Mouse (Mus musculus): ENCODE results near the gene Mtor. TPM values are rescaled to one million over a fixed set of nuclear protein-coding genes. Genes with fewer than 3 reads are reported as not detected.
A peak's percentile ranks its signal among the peaks of the same experiment; 100 is the strongest.

Gene Mtor
- polyA plus RNA-seq, 1 experiment from 2014 or later = 33.0 TPM

- 78% methylated on average over 4 of the region's 4 CpGs for WGBS
These were observed 13.9 kb upstream of the Mtor start for GRCm38 (mm10) chr4:148434554-148434953.

GRCm38 (mm10) chr4:148435106-148435505, 13.3 kb upstream of the Mtor start:
- H3K4me2 ChIP-seq (ENCODE audit: low read depth, low read length) = no peak overlapping the region
- no peaks in the 10 kb centered on the region for H3K4me1 ChIP-seq (ENCODE audit: control insufficient read depth, insufficient read depth, low read length)
- ATAC-seq (ENCODE audit: low read depth) = no peak
- H3K4me3 ChIP-seq (ENCODE audit: low read depth, low read length) = no peak overlapping the region
- H3K27ac ChIP-seq (ENCODE audit: low read depth, low read length) = no peak overlapping the region
- H3K9me3 ChIP-seq (ENCODE audit: control insufficient read depth, low read length) = no peaks in the 10 kb centered on the region
- no peaks in the 10 kb centered on the region for H3K36me3 ChIP-seq (ENCODE audit: control insufficient read depth, insufficient read depth, low read length)
- no peaks in the 10 kb centered on the region for H3K27me3 ChIP-seq (ENCODE audit: control insufficient read depth, insufficient read depth, low read length)
- 85% methylated on average over 3 of the region's 3 CpGs for WGBS
- no peak overlapping the region for H3K9ac ChIP-seq (replicated peaks; ENCODE audit: low read depth, low read length)

More at GRCm38 (mm10) chr4:148434554-148434953, 13.9 kb upstream of the Mtor start:
- ATAC-seq (ENCODE audit: low read depth) = no peak
- no peak overlapping the region for H3K4me2 ChIP-seq (ENCODE audit: low read depth, low read length)
- H3K27me3 ChIP-seq (ENCODE audit: control insufficient read depth, insufficient read depth, low read length) = no peaks in the 10 kb centered on the region
- no peak overlapping the region for H3K9ac ChIP-seq (replicated peaks; ENCODE audit: low read depth, low read length)
- no peaks in the 10 kb centered on the region for H3K9me3 ChIP-seq (ENCODE audit: control insufficient read depth, low read length)
- no peaks in the 10 kb centered on the region for H3K36me3 ChIP-seq (ENCODE audit: control insufficient read depth, insufficient read depth, low read length)
- no peak overlapping the region for H3K27ac ChIP-seq (ENCODE audit: low read depth, low read length)
- no peak overlapping the region for H3K4me3 ChIP-seq (ENCODE audit: low read depth, low read length)
- no peaks in the 10 kb centered on the region for H3K4me1 ChIP-seq (ENCODE audit: control insufficient read depth, insufficient read depth, low read length)

- Histone ChIP-seq H3K9ac (replicated peaks; ENCODE audit: low read depth, low read length) (no peak overlapping the region), H3K4me2 (ENCODE audit: low read depth, low read length) (no peak overlapping the region), H3K4me1 (ENCODE audit: control insufficient read depth, insufficient read depth, low read length) (no peaks in the 10 kb centered on the region), H3K9me3 (ENCODE audit: control insufficient read depth, low read length) (no peaks in the 10 kb centered on the region), H3K27me3 (ENCODE audit: control insufficient read depth, insufficient read depth, low read length) (no peaks in the 10 kb centered on the region), H3K4me3 (ENCODE audit: low read depth, low read length) (no peak overlapping the region), H3K36me3 (ENCODE audit: control insufficient read depth, insufficient read depth, low read length) (no peaks in the 10 kb centered on the region), H3K27ac (ENCODE audit: low read depth, low read length) (no peak overlapping the region)
- WGBS = 50% methylated on average over 6 of the region's 6 CpGs
- peak; percentile 72 for ATAC-seq (ENCODE audit: low read depth)
These were observed 12.6 kb upstream of the Mtor start for GRCm38 (mm10) chr4:148435657-148436330.

- Histone ChIP-seq H3K9ac (replicated peaks; ENCODE audit: low read depth, low read length) (no peak overlapping the region), H3K4me3 (ENCODE audit: low read depth, low read length) (no peak overlapping the region), H3K27me3 (ENCODE audit: control insufficient read depth, insufficient read depth, low read length) (no peaks in the 10 kb centered on the region), H3K9me3 (ENCODE audit: control insufficient read depth, low read length) (no peaks in the 10 kb centered on the region), H3K27ac (ENCODE audit: low read depth, low read length) (no peak overlapping the region), H3K4me1 (ENCODE audit: control insufficient read depth, insufficient read depth, low read length) (peaks cover 8% of the 10 kb centered on the region; the same call in 1 of the 2 replicates), H3K4me2 (ENCODE audit: low read depth, low read length) (no peak overlapping the region), H3K36me3 (ENCODE audit: control insufficient read depth, insufficient read depth, low read length) (no peaks in the 10 kb centered on the region)
- no peak for ATAC-seq (ENCODE audit: low read depth)
- 96% methylated on average over 5 of the region's 5 CpGs for WGBS
These were observed 6.5 kb upstream of the Mtor start for GRCm38 (mm10) chr4:148441931-148442330.

GRCm38 (mm10) chr4:148442598-148442997, 5.8 kb upstream of the Mtor start:
- H3K27me3 ChIP-seq (ENCODE audit: control insufficient read depth, insufficient read depth, low read length) = no peaks in the 10 kb centered on the region

GRCm38 (mm10) chr4:148444250-148444967, 4.0 kb upstream of the Mtor start, which contains the start of gene Ubiad1:
TSS of gene Ubiad1 (minus strand) at chr4:148444771.
- WGBS = under 1% methylated on average over 46 of the region's 46 CpGs
- peak within 1 kb of the TSS; percentile 69 for H3K27ac ChIP-seq (ENCODE audit: low read depth, low read length)
- peak; percentile 29; the same call in 1 of the 2 replicates for ATAC-seq (ENCODE audit: low read depth)

More at GRCm38 (mm10) chr4:148442598-148442997, 5.8 kb upstream of the Mtor start:
- Histone ChIP-seq H3K9me3 (ENCODE audit: control insufficient read depth, low read length) (no peaks in the 10 kb centered on the region), H3K27ac (ENCODE audit: low read depth, low read length) (no peak overlapping the region), H3K4me1 (ENCODE audit: control insufficient read depth, insufficient read depth, low read length) (peaks cover 8% of the 10 kb centered on the region; the same call in 1 of the 2 replicates), H3K4me2 (ENCODE audit: low read depth, low read length) (no peak overlapping the region), H3K9ac (replicated peaks; ENCODE audit: low read depth, low read length) (no peak overlapping the region), H3K36me3 (ENCODE audit: control insufficient read depth, insufficient read depth, low read length) (no peaks in the 10 kb centered on the region), H3K4me3 (ENCODE audit: low read depth, low read length) (no peak overlapping the region)
- ATAC-seq (ENCODE audit: low read depth) = no peak
- WGBS = 91% methylated on average over 7 of the region's 7 CpGs

GRCm38 (mm10) chr4:148448853-148449245, 438 bp downstream of the Mtor start:
- Histone ChIP-seq H3K9ac (replicated peaks; ENCODE audit: low read depth, low read length) (peak overlapping the region; percentile 87), H3K36me3 (ENCODE audit: control insufficient read depth, insufficient read depth, low read length) (peaks cover 17% of the 10 kb centered on the region), H3K27me3 (ENCODE audit: control insufficient read depth, insufficient read depth, low read length) (no peaks in the 10 kb centered on the region), H3K4me3 (ENCODE audit: low read depth, low read length) (peak overlapping the region; percentile 94), H3K9me3 (ENCODE audit: control insufficient read depth, low read length) (no peaks in the 10 kb centered on the region), H3K4me1 (ENCODE audit: control insufficient read depth, insufficient read depth, low read length) (peaks cover 12% of the 10 kb centered on the region), H3K4me2 (ENCODE audit: low read depth, low read length) (peak overlapping the region; percentile 84), H3K27ac (ENCODE audit: low read depth, low read length) (peak overlapping the region; percentile 79)
- under 1% methylated on average over 15 of the region's 15 CpGs for WGBS
- no peak; the same call in 1 of the 2 replicates for ATAC-seq (ENCODE audit: low read depth)

More at GRCm38 (mm10) chr4:148444250-148444967, 4.0 kb upstream of the Mtor start, which contains the start of gene Ubiad1:
- H3K4me3 ChIP-seq (ENCODE audit: low read depth, low read length) = peak within 1 kb of the TSS; percentile 73
- no peaks in the 10 kb centered on the region for H3K9me3 ChIP-seq (ENCODE audit: control insufficient read depth, low read length)
- no peaks in the 10 kb centered on the region for H3K27me3 ChIP-seq (ENCODE audit: control insufficient read depth, insufficient read depth, low read length)
- H3K9ac ChIP-seq (replicated peaks; ENCODE audit: low read depth, low read length) = peak within 1 kb of the TSS; percentile 73
- peaks cover 13% of the 10 kb centered on the region for H3K4me1 ChIP-seq (ENCODE audit: control insufficient read depth, insufficient read depth, low read length)
- no peaks in the 10 kb centered on the region for H3K36me3 ChIP-seq (ENCODE audit: control insufficient read depth, insufficient read depth, low read length)
- H3K4me2 ChIP-seq (ENCODE audit: low read depth, low read length) = peak within 1 kb of the TSS; percentile 82

GRCm38 (mm10) chr4:148453707-148454106, 5.3 kb downstream of the Mtor start:
- Histone ChIP-seq H3K9me3 (ENCODE audit: control insufficient read depth, low read length) (no peaks in the 10 kb centered on the region), H3K4me2 (ENCODE audit: low read depth, low read length) (no peak overlapping the region), H3K27me3 (ENCODE audit: control insufficient read depth, insufficient read depth, low read length) (no peaks in the 10 kb centered on the region), H3K27ac (ENCODE audit: low read depth, low read length) (no peak overlapping the region), H3K4me3 (ENCODE audit: low read depth, low read length) (no peak overlapping the region), H3K36me3 (ENCODE audit: control insufficient read depth, insufficient read depth, low read length) (peaks cover 58% of the 10 kb centered on the region), H3K9ac (replicated peaks; ENCODE audit: low read depth, low read length) (no peak overlapping the region), H3K4me1 (ENCODE audit: control insufficient read depth, insufficient read depth, low read length) (peaks cover 8% of the 10 kb centered on the region)
- WGBS = 88% methylated on average over 11 of the region's 11 CpGs
- ATAC-seq (ENCODE audit: low read depth) = no peak

GRCm38 (mm10) chr4:148455477-148456025, 7.1 kb downstream of the Mtor start:
- Histone ChIP-seq H3K4me1 (ENCODE audit: control insufficient read depth, insufficient read depth, low read length) (no peaks in the 10 kb centered on the region), H3K27me3 (ENCODE audit: control insufficient read depth, insufficient read depth, low read length) (no peaks in the 10 kb centered on the region), H3K4me2 (ENCODE audit: low read depth, low read length) (no peak overlapping the region), H3K9ac (replicated peaks; ENCODE audit: low read depth, low read length) (no peak overlapping the region), H3K9me3 (ENCODE audit: control insufficient read depth, low read length) (no peaks in the 10 kb centered on the region), H3K36me3 (ENCODE audit: control insufficient read depth, insufficient read depth, low read length) (peaks cover 69% of the 10 kb centered on the region), H3K4me3 (ENCODE audit: low read depth, low read length) (no peak overlapping the region), H3K27ac (ENCODE audit: low read depth, low read length) (no peak overlapping the region)
- no peak for ATAC-seq (ENCODE audit: low read depth)
- 94% methylated on average over 5 of the region's 5 CpGs for WGBS
